Mouse (Mus musculus) ES-Bruce4 (cell line): ENCODE results near the gene Hnrnph1. TPM values are rescaled to one million over a fixed set of nuclear protein-coding genes. Genes with fewer than 3 reads are reported as not detected.

Source experiments
- H3K27ac ChIP-seq: 2 replicates; pipeline ENCODE4 v1.5.1; 2012; ENCODE audit warnings: low read length, inconsistent platforms; ENCODE audit not compliant: insufficient read depth
- H3K27me3 ChIP-seq: 2 replicates; pipeline ENCODE4 v1.6.1; 2012; ENCODE audit warnings: mild to moderate bottlenecking, low read length, inconsistent platforms; ENCODE audit not compliant: control insufficient read depth, poor library complexity, insufficient read depth, severe bottlenecking
- H3K36me3 ChIP-seq: 2 replicates; pipeline ENCODE4 v1.6.1; 2012; ENCODE audit warnings: inconsistent platforms, mild to moderate bottlenecking, low read length, moderate library complexity; ENCODE audit not compliant: control insufficient read depth, poor library complexity, insufficient read depth, severe bottlenecking
- H3K4me1 ChIP-seq: one replicate; pipeline ENCODE4 v1.8.1; 2011; ENCODE audit warnings: low read length; ENCODE audit not compliant: control insufficient read depth, insufficient read depth
- H3K4me3 ChIP-seq: 2 replicates; pipeline ENCODE4 v1.5.1; 2011; ENCODE audit warnings: low read depth, mild to moderate bottlenecking, low read length
- H3K9ac ChIP-seq: 2 replicates; pipeline ENCODE4 v1.6.1; 2012; ENCODE audit warnings: low read depth, mild to moderate bottlenecking, inconsistent platforms; ENCODE audit not compliant: poor library complexity, severe bottlenecking
- H3K9me3 ChIP-seq: replicated peaks from 2 replicates; pipeline ENCODE4 v1.6.1; 2012; ENCODE audit warnings: mild to moderate bottlenecking, low read length, inconsistent platforms; ENCODE audit not compliant: control insufficient read depth, poor library complexity, insufficient read depth, severe bottlenecking
- CTCF ChIP-seq: IDR thresholded peaks from one replicate; pipeline ENCODE4 v1.8.1; 2011; ENCODE audit warnings: low read depth, low read length
- EP300 ChIP-seq: IDR thresholded peaks from 2 replicates; pipeline ENCODE4 v1.6.1; 2011; ENCODE audit warnings: low read depth, low read length; ENCODE audit not compliant: insufficient read depth
- POLR2A ChIP-seq: IDR thresholded peaks from one replicate; pipeline ENCODE4 v1.8.1; 2011; ENCODE audit warnings: low read length; ENCODE audit not compliant: insufficient read depth
- polyA plus RNA-seq: library from polyadenylated mRNA; stranded (reverse); fragments of >200 nt; gene quantifications from 2 replicates; pipeline ENCODE4 v1.2.4, GENCODE M21; 2011; ENCODE audit warnings: low read depth; ENCODE audit not compliant: missing spikeins, insufficient read depth, insufficient read length

Hnrnph1 gene
- polyA plus RNA-seq, 1 experiment = 559 TPM

- no peak overlapping the region for H3K27ac ChIP-seq
- H3K27me3 ChIP-seq = no peaks in the 10 kb centered on the region
- peak overlapping the region; percentile 76 for H3K9ac ChIP-seq
- no peaks in the 10 kb centered on the region for H3K9me3 ChIP-seq
- no peak overlapping the region for H3K4me3 ChIP-seq
- H3K36me3 ChIP-seq = no peaks in the 10 kb centered on the region
- TF ChIP-seq POLR2A = no peak
- no peak for TF ChIP-seq CTCF
- no peak for TF ChIP-seq EP300
- no peaks in the 10 kb centered on the region for H3K4me1 ChIP-seq
Observed at GRCm38 (mm10) chr11:50370969-50371368, 5.8 kb upstream of the Hnrnph1 start.

GRCm38 (mm10) chr11:50371399-50371841 lies 5.4 kb upstream of the Hnrnph1 start:
- H3K36me3 ChIP-seq = no peaks in the 10 kb centered on the region
- peak overlapping the region; percentile 59 for H3K4me3 ChIP-seq
- TF ChIP-seq POLR2A (no peak), EP300 (no peak), CTCF (peak; percentile 53)
- no peaks in the 10 kb centered on the region for H3K27me3 ChIP-seq
- no peak overlapping the region for H3K27ac ChIP-seq
- H3K4me1 ChIP-seq = peaks cover 2% of the 10 kb centered on the region
- peak overlapping the region; percentile 76 for H3K9ac ChIP-seq
- no peaks in the 10 kb centered on the region for H3K9me3 ChIP-seq

- H3K27ac ChIP-seq = no peak overlapping the region
- H3K9me3 ChIP-seq = no peaks in the 10 kb centered on the region
- H3K27me3 ChIP-seq = no peaks in the 10 kb centered on the region
- no peaks in the 10 kb centered on the region for H3K36me3 ChIP-seq
- no peak overlapping the region for H3K4me3 ChIP-seq
- peak overlapping the region; percentile 76 for H3K9ac ChIP-seq
- TF ChIP-seq EP300 (no peak), CTCF (no peak), POLR2A (no peak)
- H3K4me1 ChIP-seq = peaks cover 2% of the 10 kb centered on the region
Observed at GRCm38 (mm10) chr11:50371911-50372310, 4.9 kb upstream of the Hnrnph1 start.

- Histone ChIP-seq H3K4me3 (no peak overlapping the region), H3K9me3 (no peaks in the 10 kb centered on the region), H3K27me3 (no peaks in the 10 kb centered on the region), H3K9ac (no peak overlapping the region), H3K4me1 (peaks cover 2% of the 10 kb centered on the region), H3K36me3 (no peaks in the 10 kb centered on the region), H3K27ac (no peak overlapping the region)
- TF ChIP-seq POLR2A (no peak), EP300 (no peak), CTCF (no peak)
Observed at GRCm38 (mm10) chr11:50373086-50373485, 3.7 kb upstream of the Hnrnph1 start.

GRCm38 (mm10) chr11:50373621-50374020 lies 3.2 kb upstream of the Hnrnph1 start:
- Histone ChIP-seq H3K9me3 (no peaks in the 10 kb centered on the region), H3K27me3 (no peaks in the 10 kb centered on the region), H3K27ac (no peak overlapping the region), H3K36me3 (peaks cover under 1% of the 10 kb centered on the region; the same call in 1 of the 2 replicates), H3K4me1 (peaks cover 2% of the 10 kb centered on the region), H3K9ac (no peak overlapping the region), H3K4me3 (no peak overlapping the region)
- TF ChIP-seq POLR2A (no peak), CTCF (no peak), EP300 (no peak)

- TF ChIP-seq CTCF = no peak
- TF ChIP-seq POLR2A = no peak
- Histone ChIP-seq H3K9me3 (no peaks in the 10 kb centered on the region), H3K9ac (no peak overlapping the region), H3K36me3 (peaks cover 9% of the 10 kb centered on the region), H3K27me3 (no peaks in the 10 kb centered on the region), H3K27ac (no peak overlapping the region), H3K4me3 (no peak overlapping the region), H3K4me1 (peaks cover 2% of the 10 kb centered on the region)
Observed at GRCm38 (mm10) chr11:50374286-50375015, 2.3 kb upstream of the Hnrnph1 start.
